8 mouse cellular contexts compared by ENCODE assay signal in genomic region chr4:155360856-155361255, GRCm38 (mm10). TPM values are rescaled to one million over a fixed set of nuclear protein-coding genes. Genes with fewer than 3 reads are reported as not detected.
DNase-seq lines count a peak whose midpoint lies in the region; ATAC-seq and TF ChIP-seq lines count a peak whose summit lies in the region.

No protein-coding gene starts in this region.

- WGBS in cerebellum, adult 2 months, result 3% methylated on average over 39 of the region's 42 CpGs
- WGBS in forebrain, embryonic 16.5 days, result under 1% methylated on average over 42 of the region's 42 CpGs
- under 1% methylated on average over 34 of the region's 42 CpGs for WGBS in limb, embryonic 15.5 days
- under 1% methylated on average over 42 of the region's 42 CpGs for WGBS in stomach, embryonic 14.5 days

- no peak for ATAC-seq in forebrain, embryonic 16.5 days
- no peak for ATAC-seq in limb, embryonic 15.5 days (ENCODE audit: insufficient number of reproducible peaks, low FRiP score, low TSS enrichment, low read depth)
- ATAC-seq in stomach, embryonic 14.5 days (ENCODE audit: insufficient number of reproducible peaks, insufficient read depth, low FRiP score, low read depth), result peak; percentile 36
- no peak for ATAC-seq in monocyte, adult 5-6 weeks (replicated peaks; ENCODE audit: insufficient number of reproducible peaks, low FRiP score, low TSS enrichment, poor library complexity, severe bottlenecking)

- H3K4me2 ChIP-seq in forebrain, embryonic 16.5 days (ENCODE audit: low read length), result peak overlapping the region; percentile 51
- H3K4me2 ChIP-seq in limb, embryonic 15.5 days, result peak overlapping the region; percentile 66
- peak overlapping the region; percentile 53 for H3K4me2 ChIP-seq in stomach, embryonic 14.5 days (replicated peaks; ENCODE audit: low read depth, low read length)

- TF ChIP-seq POLR2A in cerebellum, adult 2 months (IDR thresholded peaks at IDR 0.05; ENCODE audit: borderline replicate concordance, insufficient read depth, low read length), result no peak

- TF ChIP-seq CTCF in cerebellum, adult 2 months (IDR thresholded peaks at IDR 0.05; ENCODE audit: borderline replicate concordance, insufficient read depth, low read depth, low read length), result no peak

- H3K4me1 ChIP-seq in cerebellum, adult 2 months (ENCODE audit: control insufficient read depth, insufficient read depth, low read length), result no peaks in the 10 kb centered on the region
- H3K4me1 ChIP-seq in forebrain, embryonic 16.5 days (replicated peaks; ENCODE audit: control insufficient read depth, insufficient read depth, low read length), result peaks cover 12% of the 10 kb centered on the region
- peaks cover 12% of the 10 kb centered on the region for H3K4me1 ChIP-seq in limb, embryonic 15.5 days
- H3K4me1 ChIP-seq in stomach, embryonic 14.5 days (ENCODE audit: control insufficient read depth, insufficient read depth, low read length), result no peaks in the 10 kb centered on the region

- H3K27me3 ChIP-seq in cerebellum, adult 2 months (ENCODE audit: control insufficient read depth, insufficient read depth, low read length), result no peaks in the 10 kb centered on the region
- peaks cover 45% of the 10 kb centered on the region for H3K27me3 ChIP-seq in forebrain, embryonic 16.5 days (replicated peaks; ENCODE audit: control insufficient read depth, insufficient read depth, low read length)
- H3K27me3 ChIP-seq in limb, embryonic 15.5 days, result peaks cover 88% of the 10 kb centered on the region
- H3K27me3 ChIP-seq in stomach, embryonic 14.5 days (ENCODE audit: control insufficient read depth, insufficient read depth, low read length), result peaks cover 22% of the 10 kb centered on the region

- H3K9ac ChIP-seq in forebrain, embryonic 16.5 days (replicated peaks; ENCODE audit: low read depth, low read length), result no peak overlapping the region
- H3K9ac ChIP-seq in limb, embryonic 15.5 days, result no peak overlapping the region
- no peak overlapping the region for H3K9ac ChIP-seq in stomach, embryonic 14.5 days (replicated peaks; ENCODE audit: low read depth, low read length)

- no peaks in the 10 kb centered on the region for H3K36me3 ChIP-seq in forebrain, embryonic 16.5 days (ENCODE audit: control insufficient read depth, insufficient read depth)
- H3K36me3 ChIP-seq in limb, embryonic 15.5 days, result no peaks in the 10 kb centered on the region
- H3K36me3 ChIP-seq in stomach, embryonic 14.5 days (ENCODE audit: control insufficient read depth, insufficient read depth, low read length), result no peaks in the 10 kb centered on the region

- no peak overlapping the region for H3K27ac ChIP-seq in cerebellum, adult 2 months (ENCODE audit: insufficient read depth, low read length)
- H3K27ac ChIP-seq in forebrain, embryonic 16.5 days (ENCODE audit: low read length), result no peak overlapping the region
- H3K27ac ChIP-seq in limb, embryonic 15.5 days, result no peak overlapping the region
- H3K27ac ChIP-seq in stomach, embryonic 14.5 days (ENCODE audit: low read length), result peak overlapping the region; percentile 55; the same call in 1 of the 2 replicates

- H3K9me3 ChIP-seq in forebrain, embryonic 16.5 days (ENCODE audit: control insufficient read depth, low read length), result no peaks in the 10 kb centered on the region
- H3K9me3 ChIP-seq in limb, embryonic 15.5 days, result no peaks in the 10 kb centered on the region
- no peaks in the 10 kb centered on the region for H3K9me3 ChIP-seq in stomach, embryonic 14.5 days (ENCODE audit: control insufficient read depth, low read depth, low read length)

- no peak for DNase-seq in cerebellum, adult 2 months
- no peak for DNase-seq in cerebellum, adult 9-11 months
- DNase-seq in CD4-positive, CD25-positive, alpha-beta regulatory T cell, adult 2 months (ENCODE audit: low read depth, low spot score), result peak; percentile 65
- DNase-seq in right cerebral cortex, postnatal 4 days, result no peak

- H3K4me3 ChIP-seq in cerebellum, adult 2 months (replicated peaks; ENCODE audit: insufficient read depth, low read depth, low read length), result peak overlapping the region; percentile 16
- peak overlapping the region; percentile 38 for H3K4me3 ChIP-seq in forebrain, embryonic 16.5 days (replicated peaks; ENCODE audit: low read length)
- H3K4me3 ChIP-seq in limb, embryonic 15.5 days, result peak overlapping the region; percentile 47
- H3K4me3 ChIP-seq in stomach, embryonic 14.5 days (ENCODE audit: low read depth, low read length), result peak overlapping the region; percentile 41

RNA-seq across cellular contexts. Expression of gene Prkcz, which starts 0.3 kb away (rescaled TPM):
- 245 and 253 TPM in 2 replicates for polyA plus RNA-seq in cerebellum, adult 2 months (2012; rRNA removed)
- 68.9 and 86.5 TPM in 2 replicates for polyA plus RNA-seq in forebrain, embryonic 16.5 days (2015; fragmentation: Nextera tagmentation; extraction: Ambion mirVana)
- polyA plus RNA-seq in limb, embryonic 15.5 days (2015; fragmentation: Nextera tagmentation; extraction: Ambion mirVana), result 10.5 and 10.6 TPM in 2 replicates
- polyA plus RNA-seq in stomach, embryonic 14.5 days (2014; fragmentation: Nextera tagmentation; extraction: Ambion mirVana), result 12.9 and 14.8 TPM in 2 replicates
- total RNA-seq in monocyte, adult 5-6 weeks (2017), result 0.78 to 2.3 TPM in 2 of 3 replicates, not detected in the other

RNA-seq across cellular contexts. Expression of gene Gabrd, which starts 37.1 kb away (rescaled TPM):
- polyA plus RNA-seq in cerebellum, adult 2 months (2012; rRNA removed), result 243 and 290 TPM in 2 replicates
- 2.2 and 3.2 TPM in 2 replicates for polyA plus RNA-seq in forebrain, embryonic 16.5 days (2015; fragmentation: Nextera tagmentation; extraction: Ambion mirVana)
- polyA plus RNA-seq in limb, embryonic 15.5 days (2015; fragmentation: Nextera tagmentation; extraction: Ambion mirVana), result 0.19 and 0.36 TPM in 2 replicates
- polyA plus RNA-seq in stomach, embryonic 14.5 days (2014; fragmentation: Nextera tagmentation; extraction: Ambion mirVana), result not detected in 2 replicates
- 1.1 TPM in 1 of 3 replicates, not detected in the others for total RNA-seq in monocyte, adult 5-6 weeks (2017)

RNA-seq across cellular contexts. Expression of gene Cfap74, which starts 48.1 kb away (rescaled TPM):
- polyA plus RNA-seq in cerebellum, adult 2 months (2012; rRNA removed), result 18.7 and 22.0 TPM in 2 replicates
- polyA plus RNA-seq in forebrain, embryonic 16.5 days (2015; fragmentation: Nextera tagmentation; extraction: Ambion mirVana), result 4.2 and 4.9 TPM in 2 replicates
- polyA plus RNA-seq in limb, embryonic 15.5 days (2015; fragmentation: Nextera tagmentation; extraction: Ambion mirVana), result 3.7 and 4.9 TPM in 2 replicates
- 2.8 and 3.8 TPM in 2 replicates for polyA plus RNA-seq in stomach, embryonic 14.5 days (2014; fragmentation: Nextera tagmentation; extraction: Ambion mirVana)
- total RNA-seq in monocyte, adult 5-6 weeks (2017), result 0.64 to 2.0 TPM (median 1.7 TPM) in 3 replicates

Comparison
In these comparisons a context has a peak if more than half of its experiments do, and no peak if none do; other contexts are left out.
1. RNA of gene Gabrd, which starts 37.1 kb away (polyA plus RNA-seq): 243 to 290 TPM in cerebellum, adult 2 months; 2.2 to 3.2 TPM in forebrain, embryonic 16.5 days, 0.19 to 0.36 TPM in limb, embryonic 15.5 days and not detected in stomach, embryonic 14.5 days; every median in the first group is over 10 times any median in the second.
2. Peak in every context shown above with its lines, with median percentiles within 50 percentile points of each other: H3K4me3 ChIP-seq and H3K4me2 ChIP-seq.